Comparison of ENCODE assay signal across 8 mouse cellular contexts in the genomic region with DNA sequence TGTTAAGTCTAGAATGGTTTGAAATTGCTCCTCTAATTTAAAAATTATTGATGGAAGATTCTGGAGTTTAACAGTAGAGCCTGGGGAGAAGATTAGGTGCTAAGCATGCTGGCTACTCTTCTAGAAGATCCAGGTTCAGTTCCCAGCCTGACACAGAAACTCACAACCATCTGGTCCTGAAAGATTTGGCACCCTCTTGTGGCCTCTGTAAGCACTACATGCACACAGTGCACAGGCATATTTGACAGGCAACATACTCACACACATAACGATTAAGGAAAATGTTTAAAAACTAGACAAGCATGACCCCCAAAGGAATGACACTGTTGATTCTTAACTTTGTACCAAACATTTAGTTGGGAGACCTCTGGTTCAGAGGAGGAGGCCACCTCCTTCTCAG. TPM values are rescaled to one million over a fixed set of nuclear protein-coding genes. Genes with fewer than 3 reads are reported as not detected.
DNase-seq lines count a peak whose midpoint lies in the region; ATAC-seq and TF ChIP-seq lines count a peak whose summit lies in the region.

No protein-coding gene starts in this region.

- H3K36me3 ChIP-seq in heart, postnatal 0 days (replicated peaks; ENCODE audit: control insufficient read depth, insufficient read depth, low read length): peaks cover 38% of the 10 kb centered on the region
- H3K36me3 ChIP-seq in heart, embryonic 10.5 days: peaks cover 40% of the 10 kb centered on the region

- TF ChIP-seq CTCF in heart, postnatal 0 days (IDR thresholded peaks at IDR 0.05; ENCODE audit: low read depth): peak; percentile 63

- H3K4me3 ChIP-seq in heart, postnatal 0 days (ENCODE audit: low read depth, low read length): no peak overlapping the region
- no peak overlapping the region for H3K4me3 ChIP-seq in heart, embryonic 10.5 days

- WGBS in heart, postnatal 0 days: 83% methylated on average over 1 of the region's 1 CpGs
- WGBS in heart, embryonic 10.5 days: 85% methylated on average over 1 of the region's 1 CpGs

- no peaks in the 10 kb centered on the region for H3K27me3 ChIP-seq in heart, postnatal 0 days (ENCODE audit: control insufficient read depth, insufficient read depth, low read length)
- H3K27me3 ChIP-seq in heart, embryonic 10.5 days (ENCODE audit: insufficient read depth, poor library complexity, severe bottlenecking): no peaks in the 10 kb centered on the region

- no peaks in the 10 kb centered on the region for H3K4me1 ChIP-seq in heart, postnatal 0 days (ENCODE audit: control insufficient read depth, insufficient read depth)
- H3K4me1 ChIP-seq in heart, embryonic 10.5 days: no peaks in the 10 kb centered on the region

- H3K9ac ChIP-seq in heart, postnatal 0 days (replicated peaks; ENCODE audit: low read depth, low read length): no peak overlapping the region

- H3K27ac ChIP-seq in heart, postnatal 0 days (ENCODE audit: low read depth): no peak overlapping the region
- H3K27ac ChIP-seq in heart, embryonic 10.5 days: no peak overlapping the region

- no peak overlapping the region for H3K4me2 ChIP-seq in heart, postnatal 0 days (ENCODE audit: low read depth, low read length)

- no peak for TF ChIP-seq EP300 in heart, postnatal 0 days (IDR thresholded peaks at IDR 0.05; ENCODE audit: low read depth)

- no peak for DNase-seq in heart, postnatal 0 days (ENCODE audit: low spot score)
- DNase-seq in heart, embryonic 10.5 days (ENCODE audit: low spot score): no peak
- DNase-seq in urinary bladder, postnatal 36 days (ENCODE audit: low spot score in 2 of 2): peak; percentile 25 to 43
- DNase-seq in urinary bladder, postnatal 4 days (ENCODE audit: low spot score in 2 of 2): no peak
- peak; percentile 57 for DNase-seq in c-Kit-positive CD71-positive TER-119-negative erythroid progenitor cells, embryonic 14.5 days (ENCODE audit: low read depth)
- peak; percentile 63 to 81 for DNase-seq in kidney, postnatal 25 days
- DNase-seq in yolk sac, embryonic 10.5 days (ENCODE audit: low spot score): peak; percentile 18

- H3K9me3 ChIP-seq in heart, postnatal 0 days (replicated peaks; ENCODE audit: control insufficient read depth, low read length): no peaks in the 10 kb centered on the region
- no peaks in the 10 kb centered on the region for H3K9me3 ChIP-seq in heart, embryonic 10.5 days

- ATAC-seq in heart, postnatal 0 days (ENCODE audit: insufficient read depth, low read depth): no peak
- ATAC-seq in monocyte, adult 5-6 weeks (replicated peaks; ENCODE audit: insufficient number of reproducible peaks, low FRiP score, low TSS enrichment, poor library complexity, severe bottlenecking): 0 out of 2 replicates have a peak, but pooled peaks have one; percentile 52

RNA-seq across cellular contexts. Expression of a gene that starts 27.5 kb away (rescaled TPM):
- total RNA-seq in heart, postnatal 0 days (2014; rRNA removed; ENCODE audit: low replicate concordance): 1.4 and 23.7 TPM in 2 replicates
- polyA plus RNA-seq in heart, postnatal 0 days (2015; fragmentation: Nextera tagmentation; extraction: Ambion mirVana): 2.3 TPM in 2 replicates
- polyA plus RNA-seq in heart, embryonic 10.5 days (2016; fragmentation: Nextera tagmentation; extraction: Ambion mirVana): 9.7 and 9.8 TPM in 2 replicates
- 10.3 to 24.3 TPM (median 22.0 TPM) in 3 replicates for total RNA-seq in monocyte, adult 5-6 weeks (2017)

Comparison
In these comparisons a context has a peak if more than half of its experiments do, and no peak if none do; other contexts are left out.
1. DNase-seq: peak in urinary bladder, postnatal 36 days (2 of 2), c-Kit-positive CD71-positive TER-119-negative erythroid progenitor cells, embryonic 14.5 days (single experiment), kidney, postnatal 25 days (2 of 2) and yolk sac, embryonic 10.5 days (single experiment); none in heart, postnatal 0 days (single experiment), heart, embryonic 10.5 days (single experiment) and urinary bladder, postnatal 4 days (0 of 2).